Comparison of ENCODE assay signal across 25 mouse cellular contexts in genomic region chr12:10292646-10293045, GRCm38 (mm10).
"Had no signal": no experiment of that assay in that cellular context is flagged by ENCODE, and none has a peak within 500 bp of the region (broad histone marks: within the 10 kb centered on the region; RNA-seq: fewer than 3 reads in every experiment).

No protein-coding gene starts in this region.

- DNase-seq: kidney, adult 2 months; kidney, postnatal 10 days; layer of hippocampus, adult 9-11 months; liver; lung, adult 18-20 months; lung, postnatal 10 days; lung, postnatal 36 days; midbrain, embryonic 14.5 days; right cerebral cortex, adult 18-20 months; right cerebral cortex, postnatal 14 days; right cerebral cortex, postnatal 4 days; thymus, adult 2 months; thymus, postnatal 14 days; thymus, postnatal 4 days had no signal

- H3K36me3 ChIP-seq: limb, embryonic 10.5 days; limb, embryonic 13.5 days; liver, embryonic 12.5 days; liver, embryonic 15.5 days; lung, embryonic 15.5 days; neural tube, embryonic 12.5 days; neural tube, embryonic 15.5 days had no signal

- H3K4me2 ChIP-seq: limb, embryonic 13.5 days; liver, embryonic 12.5 days; liver, embryonic 15.5 days; lung, embryonic 15.5 days; midbrain, embryonic 11.5 days; neural tube, embryonic 12.5 days; neural tube, embryonic 15.5 days had no signal

- H3K9me3 ChIP-seq: limb, embryonic 10.5 days; limb, embryonic 13.5 days; liver, embryonic 12.5 days; liver, embryonic 15.5 days; lung, embryonic 15.5 days; megakaryocyte, embryonic 14.5 days; neural tube, embryonic 12.5 days; neural tube, embryonic 15.5 days had no signal

- ATAC-seq: liver, embryonic 12.5 days had no signal

- H3K27me3 ChIP-seq: limb, embryonic 13.5 days; liver, embryonic 12.5 days; liver, embryonic 15.5 days; lung, embryonic 15.5 days; megakaryocyte, embryonic 14.5 days; neural tube, embryonic 12.5 days; neural tube, embryonic 15.5 days had no signal

- H3K9ac ChIP-seq: limb, embryonic 13.5 days; liver, embryonic 12.5 days; liver, embryonic 15.5 days; lung, embryonic 15.5 days; neural tube, embryonic 12.5 days; neural tube, embryonic 15.5 days had no signal

- H3K4me1 ChIP-seq: limb, embryonic 13.5 days; liver, embryonic 12.5 days; liver, embryonic 15.5 days; lung, embryonic 15.5 days; megakaryocyte, embryonic 14.5 days; neural tube, embryonic 12.5 days; neural tube, embryonic 15.5 days had no signal

- H3K4me3 ChIP-seq: layer of hippocampus, adult 2 months; limb, embryonic 10.5 days; limb, embryonic 13.5 days; liver, embryonic 12.5 days; liver, embryonic 15.5 days; lung, embryonic 15.5 days; megakaryocyte, embryonic 14.5 days; neural tube, embryonic 12.5 days; neural tube, embryonic 15.5 days had no signal

- H3K27ac ChIP-seq: layer of hippocampus, adult 2 months; limb, embryonic 10.5 days; limb, embryonic 13.5 days; liver, embryonic 12.5 days; liver, embryonic 15.5 days; lung, embryonic 15.5 days; neural tube, embryonic 12.5 days; neural tube, embryonic 15.5 days; stomach, postnatal 0 days had no signal
